Mouse (Mus musculus): ENCODE measurements around the gene Vmn1r159. TPM values are rescaled to one million over a fixed set of nuclear protein-coding genes. Genes with fewer than 3 reads are reported as not detected.

Vmn1r159 gene
- not detected for total RNA-seq (2023)

DNA sequence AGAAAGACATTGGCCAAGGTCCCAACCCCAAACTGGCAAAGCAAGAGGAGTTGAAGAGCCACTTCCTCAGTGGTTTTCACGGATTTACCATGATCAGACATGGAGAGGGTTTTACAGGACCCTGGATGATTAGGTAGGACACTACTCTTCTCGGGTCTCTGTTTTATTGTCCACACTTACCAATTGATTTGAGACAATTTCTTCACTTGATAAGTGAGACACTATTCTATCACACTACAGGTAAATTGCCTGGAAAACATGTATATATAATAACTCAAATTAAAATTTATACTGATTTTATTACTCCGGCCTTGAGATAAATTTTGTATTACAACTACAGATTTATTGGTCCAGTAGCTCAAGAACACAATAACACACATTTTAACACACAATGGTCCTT lies at the start of gene Vmn1r159:
TSS of gene Vmn1r159 (minus strand) at position 101 of the 400 bp plus-strand sequence.

DNA sequence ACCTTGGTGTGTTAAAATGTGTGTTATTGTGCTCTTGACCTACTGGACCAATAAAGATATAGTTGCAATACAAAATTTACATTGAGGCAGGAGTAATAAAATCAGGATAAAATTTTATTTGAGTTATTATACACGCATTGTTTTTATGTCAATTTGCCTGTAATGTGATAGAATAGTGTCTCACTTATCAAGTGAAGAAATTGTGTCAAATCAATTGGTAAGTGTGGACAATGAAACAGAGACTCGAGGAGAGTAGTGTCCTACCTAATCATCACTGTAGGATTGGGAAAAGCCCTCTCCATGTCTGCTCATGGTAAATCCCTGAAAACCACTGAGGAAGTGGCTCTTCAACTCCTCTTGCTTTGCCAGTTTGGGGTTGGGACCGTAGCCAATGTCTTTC lies 27.5 kb upstream of the Vmn1r159 start, which contains the start of gene Vmn1r160:
TSS of gene Vmn1r160 (plus strand) at position 301 of the 400 bp plus-strand sequence.

Other genes with a start within 250 kb of the Vmn1r159 start
- not detected for gene Vmn1r155, start 185.6 kb downstream of the Vmn1r159 start, total RNA-seq (2023)
- gene Gm8693, start 151.3 kb downstream of the Vmn1r159 start, total RNA-seq (2023) = not detected
- gene Gm4567, start 123.9 kb downstream of the Vmn1r159 start, total RNA-seq (2023) = not detected
- not detected for gene Vmn1r157, start 81.9 kb downstream of the Vmn1r159 start, total RNA-seq (2023)
- not detected for gene Vmn1r158, start 52.8 kb downstream of the Vmn1r159 start, total RNA-seq (2023)
- gene Vmn1r160, start 27.6 kb upstream of the Vmn1r159 start, total RNA-seq (2023) = not detected
- not detected for gene Gm4214, start 141.1 kb upstream of the Vmn1r159 start, total RNA-seq (2023)
- not detected for gene Gm4216, start 176.3 kb upstream of the Vmn1r159 start, total RNA-seq (2023)
- not detected for gene Vmn1r163, start 211.9 kb upstream of the Vmn1r159 start, total RNA-seq (2023)
- gene Gm8720, start 223.9 kb upstream of the Vmn1r159 start, total RNA-seq (2023) = not detected

Data from T-cell, adult 66 days (primary cell).